ENCODE assay signal across 9 mouse cellular contexts in the genomic region with DNA sequence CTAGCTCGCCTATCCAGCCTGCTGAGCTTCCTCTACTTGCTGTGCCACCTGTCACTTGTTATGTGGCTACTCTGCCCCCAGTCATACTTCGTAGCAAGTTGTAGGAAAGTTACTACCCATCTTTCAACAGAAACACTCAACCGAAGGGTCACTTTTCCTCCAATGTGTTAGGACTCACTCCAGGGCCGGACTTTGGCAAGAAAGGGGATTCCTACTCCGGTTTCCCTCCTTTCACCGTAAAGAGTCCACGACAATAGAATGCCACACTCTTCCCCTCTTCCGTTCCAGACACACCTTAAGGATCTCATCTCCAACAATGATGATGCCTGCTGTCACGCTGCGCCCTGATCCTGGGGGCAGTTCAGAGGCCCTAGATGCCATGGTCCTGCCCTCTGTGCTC. TPM values are rescaled to one million over a fixed set of nuclear protein-coding genes. Genes with fewer than 3 reads are reported as not detected.
A peak's percentile ranks its signal among the peaks of the same experiment; 100 is the strongest.
DNase-seq lines count a peak whose midpoint lies in the region; ATAC-seq and TF ChIP-seq lines count a peak whose summit lies in the region.
"Had no signal": no experiment of that assay in that cellular context is flagged by ENCODE, and none has a peak within 500 bp of the region (broad histone marks: within the 10 kb centered on the region; RNA-seq: fewer than 3 reads in every experiment).

No protein-coding gene starts in this region.

- peaks cover 20% of the 10 kb centered on the region for H3K36me3 ChIP-seq in lung, embryonic 16.5 days (ENCODE audit: control insufficient read depth, insufficient read depth, low read length)
- peaks cover 11% of the 10 kb centered on the region for H3K36me3 ChIP-seq in forebrain, embryonic 11.5 days (ENCODE audit: control insufficient read depth, insufficient read depth, low read length)
- H3K36me3 ChIP-seq in limb, embryonic 12.5 days: peaks cover 49% of the 10 kb centered on the region

- peak overlapping the region; percentile 67 for H3K9ac ChIP-seq in lung, embryonic 16.5 days (ENCODE audit: low read length)
- H3K9ac ChIP-seq in forebrain, embryonic 11.5 days (ENCODE audit: low read length): peak overlapping the region; percentile 49
- H3K9ac ChIP-seq in limb, embryonic 12.5 days (replicated peaks): peak overlapping the region; percentile 53

- WGBS in lung, embryonic 16.5 days: 75% methylated on average over 10 of the region's 10 CpGs
- 81% methylated on average over 10 of the region's 10 CpGs for WGBS in forebrain, embryonic 11.5 days
- WGBS in limb, embryonic 12.5 days: 78% methylated on average over 10 of the region's 10 CpGs
- WGBS in olfactory bulb, adult 2 months: 75% methylated on average over 10 of the region's 10 CpGs

- peaks cover 7% of the 10 kb centered on the region for H3K4me1 ChIP-seq in lung, embryonic 16.5 days (replicated peaks; ENCODE audit: control insufficient read depth, insufficient read depth, low read length)
- peaks cover 5% of the 10 kb centered on the region; the same call in 1 of the 2 replicates for H3K4me1 ChIP-seq in forebrain, embryonic 11.5 days (replicated peaks; ENCODE audit: control insufficient read depth, insufficient read depth, low read length)
- peaks cover 6% of the 10 kb centered on the region for H3K4me1 ChIP-seq in limb, embryonic 12.5 days (replicated peaks)
- H3K4me1 ChIP-seq in olfactory bulb, adult 2 months (ENCODE audit: control insufficient read depth, insufficient read depth, low read length): peaks cover 15% of the 10 kb centered on the region

- DNase-seq in lung, adult 18-20 months: no peak
- DNase-seq in forebrain, embryonic 11.5 days (ENCODE audit: low spot score): no peak
- DNase-seq in gastrocnemius, adult 8-10 months (ENCODE audit: low spot score in 2 of 2): no peak
- DNase-seq in left cerebral cortex, adult 18-20 months (ENCODE audit: low spot score in 2 of 2): no peak
- DNase-seq in ovary, postnatal 14 days (ENCODE audit: low spot score): no peak

- no peak for TF ChIP-seq CTCF in olfactory bulb, adult 2 months (IDR thresholded peaks at IDR 0.05; ENCODE audit: insufficient read depth, low read depth, low read length)

- H3K4me3 ChIP-seq in lung, embryonic 16.5 days (ENCODE audit: low read length): peak overlapping the region; percentile 65
- H3K4me3 ChIP-seq in forebrain, embryonic 11.5 days (ENCODE audit: low read depth, low read length): peak overlapping the region; percentile 39
- H3K4me3 ChIP-seq in limb, embryonic 12.5 days (replicated peaks): peak overlapping the region; percentile 55
- H3K4me3 ChIP-seq in olfactory bulb, adult 2 months (ENCODE audit: insufficient read depth, low read depth, low read length): peak overlapping the region; percentile 62

- no peak for TF ChIP-seq POLR2A in olfactory bulb, adult 2 months (IDR thresholded peaks at IDR 0.05; ENCODE audit: insufficient read depth, low read depth, low read length)

- H3K4me2 ChIP-seq in lung, embryonic 16.5 days (ENCODE audit: low read depth, low read length): peak overlapping the region; percentile 81
- peak overlapping the region; percentile 60 for H3K4me2 ChIP-seq in forebrain, embryonic 11.5 days (ENCODE audit: low read depth, low read length, severe bottlenecking)
- peak overlapping the region; percentile 68 for H3K4me2 ChIP-seq in limb, embryonic 12.5 days

- no peak for ATAC-seq in lung, embryonic 16.5 days (ENCODE audit: low read depth)
- ATAC-seq in forebrain, embryonic 11.5 days (replicated peaks; ENCODE audit: low FRiP score): no peak
- no peak for ATAC-seq in limb, embryonic 12.5 days (ENCODE audit: insufficient number of reproducible peaks, insufficient read depth, low FRiP score, low TSS enrichment, low read depth)

- H3K9me3 ChIP-seq in lung, embryonic 16.5 days (ENCODE audit: control insufficient read depth, low read length): no peaks in the 10 kb centered on the region
- no peaks in the 10 kb centered on the region for H3K9me3 ChIP-seq in forebrain, embryonic 11.5 days (ENCODE audit: control insufficient read depth, low read length)
- H3K9me3 ChIP-seq in limb, embryonic 12.5 days: no peaks in the 10 kb centered on the region

- no peaks in the 10 kb centered on the region for H3K27me3 ChIP-seq in lung, embryonic 16.5 days (ENCODE audit: control insufficient read depth, insufficient read depth, low read depth, low read length)
- no peaks in the 10 kb centered on the region for H3K27me3 ChIP-seq in forebrain, embryonic 11.5 days (ENCODE audit: control insufficient read depth, insufficient read depth, low read length)
- H3K27me3 ChIP-seq in limb, embryonic 12.5 days: no peaks in the 10 kb centered on the region

- no peak overlapping the region for H3K27ac ChIP-seq in lung, embryonic 16.5 days (ENCODE audit: low read length)
- no peak overlapping the region for H3K27ac ChIP-seq in forebrain, embryonic 11.5 days (ENCODE audit: low read depth, low read length)
- no peak overlapping the region for H3K27ac ChIP-seq in limb, embryonic 12.5 days
- H3K27ac ChIP-seq in olfactory bulb, adult 2 months (ENCODE audit: insufficient read depth, low read depth, low read length): no peak overlapping the region

RNA-seq across cellular contexts. Expression of gene Flad1, which starts 0.8 kb away (rescaled TPM):
- 24.0 and 26.9 TPM in 2 replicates for polyA plus RNA-seq in lung, embryonic 16.5 days (2015; fragmentation: Nextera tagmentation; extraction: Ambion mirVana)
- polyA plus RNA-seq in forebrain, embryonic 11.5 days (2014; fragmentation: Nextera tagmentation; extraction: Ambion mirVana): 28.5 and 31.9 TPM in 2 replicates
- 25.0 and 26.4 TPM in 2 replicates for polyA plus RNA-seq in limb, embryonic 12.5 days (2016; fragmentation: Nextera tagmentation; extraction: Ambion mirVana)
- polyA plus RNA-seq in olfactory bulb, adult 2 months (2012; ENCODE audit: insufficient read depth, insufficient read length, low replicate concordance, missing spikeins): not detected in 2 replicates
- 10 to 100 TPM; 37.8 to 46.1 (median 41.6) TPM for total RNA-seq in gastrocnemius, adult 8-10 months (2022)
- 10 to 100 TPM; 31.6 to 36.0 TPM for total RNA-seq in left cerebral cortex, adult 18-20 months (2021)

RNA-seq across cellular contexts. Expression of gene Cks1b, which starts 7.3 kb away (rescaled TPM):
- 490 and 518 TPM in 2 replicates for polyA plus RNA-seq in lung, embryonic 16.5 days (2015; fragmentation: Nextera tagmentation; extraction: Ambion mirVana)
- polyA plus RNA-seq in forebrain, embryonic 11.5 days (2014; fragmentation: Nextera tagmentation; extraction: Ambion mirVana): 491 and 495 TPM in 2 replicates
- polyA plus RNA-seq in limb, embryonic 12.5 days (2016; fragmentation: Nextera tagmentation; extraction: Ambion mirVana): 585 and 619 TPM in 2 replicates
- not detected in 2 replicates for polyA plus RNA-seq in olfactory bulb, adult 2 months (2012; ENCODE audit: insufficient read depth, insufficient read length, low replicate concordance, missing spikeins)
- 1 to 10 TPM; 2.3 to 3.4 (median 2.6) TPM for total RNA-seq in gastrocnemius, adult 8-10 months (2022)
- total RNA-seq in left cerebral cortex, adult 18-20 months (2021): 1 to 10 TPM; 2.2 to 2.7 TPM

RNA-seq across cellular contexts. Expression of gene Shc1, which starts 7.4 kb away (rescaled TPM):
- 110 and 114 TPM in 2 replicates for polyA plus RNA-seq in lung, embryonic 16.5 days (2015; fragmentation: Nextera tagmentation; extraction: Ambion mirVana)
- polyA plus RNA-seq in forebrain, embryonic 11.5 days (2014; fragmentation: Nextera tagmentation; extraction: Ambion mirVana): 30.9 and 31.6 TPM in 2 replicates
- polyA plus RNA-seq in limb, embryonic 12.5 days (2016; fragmentation: Nextera tagmentation; extraction: Ambion mirVana): 84.4 and 90.9 TPM in 2 replicates
- not detected in 2 replicates for polyA plus RNA-seq in olfactory bulb, adult 2 months (2012; ENCODE audit: insufficient read depth, insufficient read length, low replicate concordance, missing spikeins)
- 10 to 100 TPM; 14.1 to 20.6 (median 17.7) TPM for total RNA-seq in gastrocnemius, adult 8-10 months (2022)
- 10 to 100 TPM; 15.0 to 15.6 TPM for total RNA-seq in left cerebral cortex, adult 18-20 months (2021)

RNA-seq across cellular contexts. Expression of gene Lenep, which starts 8.3 kb away (rescaled TPM):
- polyA plus RNA-seq in lung, embryonic 16.5 days (2015; fragmentation: Nextera tagmentation; extraction: Ambion mirVana): 0.21 TPM in 1 of 2 replicates, not detected in the other
- 0.91 and 1.9 TPM in 2 replicates for polyA plus RNA-seq in forebrain, embryonic 11.5 days (2014; fragmentation: Nextera tagmentation; extraction: Ambion mirVana)
- polyA plus RNA-seq in limb, embryonic 12.5 days (2016; fragmentation: Nextera tagmentation; extraction: Ambion mirVana): 1.0 TPM in 1 of 2 replicates, not detected in the other
- polyA plus RNA-seq in olfactory bulb, adult 2 months (2012; ENCODE audit: insufficient read depth, insufficient read length, low replicate concordance, missing spikeins): not detected in 2 replicates
- total RNA-seq in gastrocnemius, adult 8-10 months (2022): 1 to 10 TPM in 1 of 4 experiments, not detected in 3; 2.8 TPM
- 1 to 10 TPM; 3.8 to 6.4 TPM for total RNA-seq in left cerebral cortex, adult 18-20 months (2021)
- polyA plus RNA-seq: large intestine, adult 2 months had no signal

RNA-seq across cellular contexts. Expression of gene Zbtb7b, which starts 16.3 kb away (rescaled TPM):
- polyA plus RNA-seq in lung, embryonic 16.5 days (2015; fragmentation: Nextera tagmentation; extraction: Ambion mirVana): 4.8 and 5.9 TPM in 2 replicates
- 1.3 and 1.4 TPM in 2 replicates for polyA plus RNA-seq in forebrain, embryonic 11.5 days (2014; fragmentation: Nextera tagmentation; extraction: Ambion mirVana)
- 0.79 and 1.2 TPM in 2 replicates for polyA plus RNA-seq in limb, embryonic 12.5 days (2016; fragmentation: Nextera tagmentation; extraction: Ambion mirVana)
- not detected in 2 replicates for polyA plus RNA-seq in olfactory bulb, adult 2 months (2012; ENCODE audit: insufficient read depth, insufficient read length, low replicate concordance, missing spikeins)
- total RNA-seq in gastrocnemius, adult 8-10 months (2022): 10 to 100 TPM; 24.0 to 29.5 (median 27.7) TPM
- total RNA-seq in left cerebral cortex, adult 18-20 months (2021): 10 to 100 TPM; 13.6 to 15.5 TPM

Comparison
In these comparisons a context has a peak if more than half of its experiments do, and no peak if none do; other contexts are left out.
1. RNA of gene Flad1, which starts 0.8 kb away (polyA plus RNA-seq): 28.5 to 31.9 TPM in forebrain, embryonic 11.5 days, 25.0 to 26.4 TPM in limb, embryonic 12.5 days and 24.0 to 26.9 TPM in lung, embryonic 16.5 days; not detected in olfactory bulb, adult 2 months; every median in the first group is over 10 times any median in the second.
2. RNA of gene Cks1b, which starts 7.3 kb away (polyA plus RNA-seq): 585 to 619 TPM in limb, embryonic 12.5 days, 490 to 518 TPM in lung, embryonic 16.5 days and 491 to 495 TPM in forebrain, embryonic 11.5 days; not detected in olfactory bulb, adult 2 months; every median in the first group is over 100 times any median in the second.
3. RNA of gene Shc1, which starts 7.4 kb away (polyA plus RNA-seq): 110 to 114 TPM in lung, embryonic 16.5 days, 84.4 to 90.9 TPM in limb, embryonic 12.5 days and 30.9 to 31.6 TPM in forebrain, embryonic 11.5 days; not detected in olfactory bulb, adult 2 months; every median in the first group is over 10 times any median in the second.
4. Peak in every context shown above with its lines, with median percentiles within 50 percentile points of each other: H3K4me2 ChIP-seq, H3K4me3 ChIP-seq and H3K9ac ChIP-seq.